Mouse (Mus musculus) cerebellum, adult 2 months (tissue): ENCODE results near the gene Fank1. TPM values are rescaled to one million over a fixed set of nuclear protein-coding genes. Genes with fewer than 3 reads are reported as not detected.

ENCODE experiments used
- DNase-seq, 2 experiments: peaks; one replicate each; pipeline ENCODE4 v3.0.0; 2021
- H3K27ac ChIP-seq: fragments of 200-500 bp; 2 replicates; pipeline ENCODE4 v1.5.1; 2012; ENCODE audit warnings: low read length, control low read depth, inconsistent platforms; ENCODE audit not compliant: insufficient read depth
- H3K27me3 ChIP-seq: fragments of 200-500 bp; 2 replicates; pipeline ENCODE4 v1.6.1; 2012; ENCODE audit warnings: inconsistent platforms, mild to moderate bottlenecking, low read length, moderate library complexity; ENCODE audit not compliant: control insufficient read depth, insufficient read depth
- H3K4me1 ChIP-seq: fragments of 200-500 bp; 2 replicates; pipeline ENCODE4 v1.6.1; 2011; ENCODE audit warnings: low read length; ENCODE audit not compliant: control insufficient read depth, insufficient read depth
- H3K4me3 ChIP-seq: fragments of 200-500 bp; replicated peaks from 2 replicates; pipeline ENCODE3; 2011; ENCODE audit warnings: mild to moderate bottlenecking, low read depth, low read length, control low read depth; ENCODE audit not compliant: insufficient read depth
- CTCF ChIP-seq: fragments of 200-500 bp; IDR thresholded peaks from 2 replicates; pipeline ENCODE4 v1.5.1; 2011; ENCODE audit warnings: low read depth, mild to moderate bottlenecking, control low read depth, low read length, moderate library complexity, borderline replicate concordance; ENCODE audit not compliant: insufficient read depth
- POLR2A ChIP-seq: fragments of 200-500 bp; IDR thresholded peaks from 2 replicates; pipeline ENCODE4 v1.6.1; 2011; ENCODE audit warnings: low read length, control low read depth, borderline replicate concordance; ENCODE audit not compliant: insufficient read depth
- WGBS: fragments of 180-500 bp; shearing (Covaris S2); methylation state at CpG from one replicate; pipeline ENCODE4 v1.1.7; 2018; 5-methylcytosine and 5-hydroxymethylcytosine counted together
- polyA plus RNA-seq: library from polyadenylated mRNA; depleted of rRNA; stranded (reverse); fragments of >200 nt; gene quantifications from 2 replicates; pipeline ENCODE4 v1.2.3, GENCODE M21; 2012

Gene Fank1
- polyA plus RNA-seq, 1 experiment: 1.5 TPM

GRCm38 (mm10) chr7:133888926-133889920 lies 112.6 kb downstream of the Fank1 start:
- no peak overlapping the region for H3K27ac ChIP-seq
- no peaks in the 10 kb centered on the region for H3K27me3 ChIP-seq
- H3K4me3 ChIP-seq: no peak overlapping the region
- WGBS: 74% methylated on average over 19 of the region's 19 CpGs
- no peaks in the 10 kb centered on the region for H3K4me1 ChIP-seq
- DNase-seq: no peak
- no peak for TF ChIP-seq CTCF
- no peak for TF ChIP-seq POLR2A

GRCm38 (mm10) chr7:133889986-133890385 lies 113.3 kb downstream of the Fank1 start:
- no peak overlapping the region for H3K4me3 ChIP-seq
- 86% methylated on average over 4 of the region's 4 CpGs for WGBS
- DNase-seq: no peak
- no peaks in the 10 kb centered on the region for H3K27me3 ChIP-seq
- no peak overlapping the region for H3K27ac ChIP-seq
- TF ChIP-seq CTCF (no peak), POLR2A (no peak)
- no peaks in the 10 kb centered on the region for H3K4me1 ChIP-seq

- no peak overlapping the region for H3K4me3 ChIP-seq
- no peaks in the 10 kb centered on the region for H3K27me3 ChIP-seq
- DNase-seq: no peak
- no peaks in the 10 kb centered on the region for H3K4me1 ChIP-seq
- TF ChIP-seq POLR2A: no peak
- TF ChIP-seq CTCF: no peak
- WGBS: 92% methylated on average over 9 of the region's 9 CpGs
- no peak overlapping the region for H3K27ac ChIP-seq
These were observed 114.6 kb downstream of the Fank1 start for GRCm38 (mm10) chr7:133891298-133891697.

GRCm38 (mm10) chr7:133891796-133892195 lies 115.1 kb downstream of the Fank1 start:
- WGBS: 61% methylated on average over 4 of the region's 4 CpGs
- no peaks in the 10 kb centered on the region for H3K27me3 ChIP-seq
- DNase-seq: no peak
- no peak overlapping the region for H3K4me3 ChIP-seq
- H3K27ac ChIP-seq: no peak overlapping the region
- H3K4me1 ChIP-seq: no peaks in the 10 kb centered on the region
- TF ChIP-seq POLR2A: no peak
- no peak for TF ChIP-seq CTCF

GRCm38 (mm10) chr7:133899391-133899790 lies 122.7 kb downstream of the Fank1 start:
- H3K27me3 ChIP-seq: no peaks in the 10 kb centered on the region
- H3K27ac ChIP-seq: no peak overlapping the region
- H3K4me3 ChIP-seq: no peak overlapping the region
- no peaks in the 10 kb centered on the region for H3K4me1 ChIP-seq
- DNase-seq: no peak
- WGBS: 87% methylated on average over 4 of the region's 4 CpGs
- no peak for TF ChIP-seq CTCF
- no peak for TF ChIP-seq POLR2A

GRCm38 (mm10) chr7:133908966-133909365 lies 132.3 kb downstream of the Fank1 start:
- WGBS: 87% methylated on average over 4 of the region's 4 CpGs
- no peak for TF ChIP-seq POLR2A
- TF ChIP-seq CTCF: no peak
- Histone ChIP-seq H3K4me3 (no peak overlapping the region), H3K27ac (no peak overlapping the region), H3K27me3 (no peaks in the 10 kb centered on the region), H3K4me1 (no peaks in the 10 kb centered on the region)
- DNase-seq: no peak

GRCm38 (mm10) chr7:133909833-133910375 lies 133.2 kb downstream of the Fank1 start:
- Histone ChIP-seq H3K27ac (no peak overlapping the region), H3K4me3 (no peak overlapping the region), H3K4me1 (no peaks in the 10 kb centered on the region), H3K27me3 (no peaks in the 10 kb centered on the region)
- TF ChIP-seq POLR2A (no peak), CTCF (no peak)
- no peak for DNase-seq
- 90% methylated on average over 7 of the region's 7 CpGs for WGBS

GRCm38 (mm10) chr7:133911881-133912280 lies 135.2 kb downstream of the Fank1 start:
- WGBS: 72% methylated on average over 3 of the region's 3 CpGs
- Histone ChIP-seq H3K4me3 (no peak overlapping the region), H3K4me1 (no peaks in the 10 kb centered on the region), H3K27me3 (no peaks in the 10 kb centered on the region), H3K27ac (no peak overlapping the region)
- no peak for TF ChIP-seq CTCF
- no peak for TF ChIP-seq POLR2A
- DNase-seq: no peak
